Mouse (Mus musculus) kidney, postnatal 10 days (tissue): ENCODE measurements around the gene Gatad2b.
"Not testable (repeated sequence)": the region's sequence is repeated elsewhere in the genome, so short reads cannot be mapped to it uniquely, and the experiment has no call there.

Source experiments
- DNase-seq: peaks from one replicate; pipeline ENCODE4 v3.0.0; 2021; ENCODE audit warnings: mixed read lengths

Gatad2b gene

GRCm38 (mm10) chr3:90265932-90266741 is 26.8 kb upstream of the Gatad2b start:
- DNase-seq: no peak

GRCm38 (mm10) chr3:90266901-90267775 is 25.8 kb upstream of the Gatad2b start:
- no peak for DNase-seq

- DNase-seq: no peak
Observed at GRCm38 (mm10) chr3:90268190-90268589, 24.8 kb upstream of the Gatad2b start.

- DNase-seq: no peak
Observed at GRCm38 (mm10) chr3:90268971-90269370, 24.0 kb upstream of the Gatad2b start.

- DNase-seq: no peak
Observed at GRCm38 (mm10) chr3:90270784-90271183, 22.2 kb upstream of the Gatad2b start.

- DNase-seq: no peak
Observed at GRCm38 (mm10) chr3:90272170-90272569, 20.8 kb upstream of the Gatad2b start.

GRCm38 (mm10) chr3:90273855-90274254 is 19.1 kb upstream of the Gatad2b start:
- no peak for DNase-seq

- DNase-seq: no peak
Observed at GRCm38 (mm10) chr3:90275286-90275685, 17.7 kb upstream of the Gatad2b start.

GRCm38 (mm10) chr3:90276858-90277257 is 16.1 kb upstream of the Gatad2b start:
- DNase-seq: no peak

- no peak for DNase-seq
Observed at GRCm38 (mm10) chr3:90277793-90278192, 15.2 kb upstream of the Gatad2b start.

GRCm38 (mm10) chr3:90278211-90278610 is 14.8 kb upstream of the Gatad2b start:
- no peak for DNase-seq

- no peak for DNase-seq
Observed at GRCm38 (mm10) chr3:90279216-90279615, 13.8 kb upstream of the Gatad2b start.

GRCm38 (mm10) chr3:90279743-90280142 is 13.2 kb upstream of the Gatad2b start:
- DNase-seq: no peak

- DNase-seq: no peak
Observed at GRCm38 (mm10) chr3:90280708-90281107, 12.3 kb upstream of the Gatad2b start.

- DNase-seq: no peak
Observed at GRCm38 (mm10) chr3:90284150-90284549, 8.8 kb upstream of the Gatad2b start.

GRCm38 (mm10) chr3:90289403-90289802 is 3.6 kb upstream of the Gatad2b start:
- not testable (repeated sequence) for DNase-seq

- DNase-seq: no peak
Observed at GRCm38 (mm10) chr3:90290602-90291001, 2.4 kb upstream of the Gatad2b start.

- no peak for DNase-seq
Observed at GRCm38 (mm10) chr3:90291982-90292344, 1.0 kb upstream of the Gatad2b start.

GRCm38 (mm10) chr3:90293352-90294063 is 530 bp downstream of the Gatad2b start:
- DNase-seq: peak; percentile 89

- DNase-seq: no peak
Observed at GRCm38 (mm10) chr3:90294064-90294440, 1.1 kb downstream of the Gatad2b start.

GRCm38 (mm10) chr3:90294651-90295050 is 1.7 kb downstream of the Gatad2b start:
- DNase-seq: no peak

GRCm38 (mm10) chr3:90305801-90306200 is 12.8 kb downstream of the Gatad2b start:
- DNase-seq: no peak

- no peak for DNase-seq
Observed at GRCm38 (mm10) chr3:90309589-90309988, 16.6 kb downstream of the Gatad2b start.
